Mouse (Mus musculus) kidney, adult 18-20 months (tissue): ENCODE measurements around the gene Ankrd22.

Source experiments
- DNase-seq: peaks from one replicate; pipeline ENCODE4 v3.0.0; 2021

Ankrd22 gene

GRCm38 (mm10) chr19:34180316-34180715 is 14.5 kb upstream of the Ankrd22 start:
- no peak for DNase-seq

DNA sequence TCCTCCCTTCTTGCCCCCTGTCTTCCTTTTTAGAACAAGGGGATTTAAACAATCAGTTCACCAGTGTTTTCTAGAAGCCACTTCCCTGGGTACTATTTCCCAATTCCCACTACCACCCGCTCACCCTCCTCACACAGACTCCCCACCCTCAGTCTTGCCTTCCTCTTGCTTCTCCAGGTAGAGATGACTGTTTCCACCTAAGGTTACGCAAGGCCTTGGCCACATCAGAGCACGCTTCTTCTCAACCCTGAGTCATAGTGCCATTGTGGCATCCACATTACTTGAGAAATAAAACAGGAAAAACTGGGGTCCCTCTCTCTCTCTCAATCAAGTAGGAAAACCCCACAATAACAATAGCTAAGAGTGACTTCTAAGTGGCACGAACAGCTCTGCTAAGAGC is 13.3 kb upstream of the Ankrd22 start:
- DNase-seq: no peak

- DNase-seq: no peak
Measured at GRCm38 (mm10) chr19:34174004-34174403, 8.2 kb upstream of the Ankrd22 start.

DNA sequence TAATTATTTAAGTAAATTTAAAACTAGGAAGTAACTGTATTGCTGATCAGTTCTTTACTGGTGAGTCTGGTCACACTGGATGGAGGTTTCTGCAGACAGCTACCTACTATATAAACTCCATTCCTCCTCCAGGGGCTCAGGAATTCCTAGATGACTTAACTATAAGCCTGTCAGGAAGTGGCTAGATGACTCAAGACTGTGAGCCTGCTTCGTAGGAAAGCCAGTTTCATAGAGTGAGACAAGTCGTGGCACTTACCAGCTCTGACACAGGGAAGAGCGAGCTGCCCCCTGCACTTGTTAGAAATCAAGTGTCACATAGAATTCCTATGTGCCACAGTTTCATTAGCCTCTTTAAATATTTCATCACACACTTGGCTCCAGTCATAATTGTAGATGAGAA is 5.3 kb upstream of the Ankrd22 start:
- no peak for DNase-seq

DNA sequence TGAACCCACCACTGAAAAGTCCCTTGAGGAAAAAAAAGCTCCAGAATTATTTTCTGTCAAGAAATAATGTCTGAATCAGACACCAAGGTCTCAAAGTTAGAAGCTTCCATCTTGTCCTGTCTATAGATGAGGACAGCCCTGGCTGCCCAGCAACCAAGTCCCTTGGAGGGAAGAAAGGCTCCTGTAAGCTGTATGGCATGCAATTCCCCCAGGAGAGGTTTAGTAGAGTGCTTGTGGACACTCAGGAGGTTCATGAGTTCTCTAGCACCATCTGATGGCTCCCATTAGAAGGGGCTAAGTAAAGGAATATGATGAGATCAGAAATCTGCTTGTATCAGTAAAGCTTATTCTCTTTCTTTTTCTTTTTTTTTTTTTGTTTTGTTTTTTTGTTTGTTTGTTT is 3.3 kb upstream of the Ankrd22 start:
- DNase-seq: no peak

- no peak for DNase-seq
Measured at GRCm38 (mm10) chr19:34167896-34168661, 2.2 kb upstream of the Ankrd22 start.

DNA sequence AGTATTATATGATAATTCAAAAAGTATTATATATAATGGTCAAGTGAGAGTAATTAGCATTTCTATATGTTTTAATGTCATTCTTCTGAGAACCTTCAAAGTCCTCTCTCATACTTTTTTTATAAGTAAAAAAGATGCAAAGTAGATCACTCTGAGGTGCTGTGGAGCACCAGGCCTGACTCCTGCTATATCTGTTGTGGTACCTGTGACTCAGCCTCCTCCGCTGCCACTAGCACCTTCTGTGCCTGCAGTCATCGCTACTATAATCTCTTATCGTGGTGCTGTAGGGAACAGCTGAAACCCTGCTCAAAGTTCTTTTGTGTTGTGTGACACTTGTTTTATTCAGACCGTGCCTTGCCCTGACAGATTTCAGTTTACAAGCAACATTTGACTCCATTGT is 533 bp upstream of the Ankrd22 start:
- DNase-seq: no peak

GRCm38 (mm10) chr19:34162693-34163092 is 3.2 kb downstream of the Ankrd22 start:
- no peak for DNase-seq

DNA sequence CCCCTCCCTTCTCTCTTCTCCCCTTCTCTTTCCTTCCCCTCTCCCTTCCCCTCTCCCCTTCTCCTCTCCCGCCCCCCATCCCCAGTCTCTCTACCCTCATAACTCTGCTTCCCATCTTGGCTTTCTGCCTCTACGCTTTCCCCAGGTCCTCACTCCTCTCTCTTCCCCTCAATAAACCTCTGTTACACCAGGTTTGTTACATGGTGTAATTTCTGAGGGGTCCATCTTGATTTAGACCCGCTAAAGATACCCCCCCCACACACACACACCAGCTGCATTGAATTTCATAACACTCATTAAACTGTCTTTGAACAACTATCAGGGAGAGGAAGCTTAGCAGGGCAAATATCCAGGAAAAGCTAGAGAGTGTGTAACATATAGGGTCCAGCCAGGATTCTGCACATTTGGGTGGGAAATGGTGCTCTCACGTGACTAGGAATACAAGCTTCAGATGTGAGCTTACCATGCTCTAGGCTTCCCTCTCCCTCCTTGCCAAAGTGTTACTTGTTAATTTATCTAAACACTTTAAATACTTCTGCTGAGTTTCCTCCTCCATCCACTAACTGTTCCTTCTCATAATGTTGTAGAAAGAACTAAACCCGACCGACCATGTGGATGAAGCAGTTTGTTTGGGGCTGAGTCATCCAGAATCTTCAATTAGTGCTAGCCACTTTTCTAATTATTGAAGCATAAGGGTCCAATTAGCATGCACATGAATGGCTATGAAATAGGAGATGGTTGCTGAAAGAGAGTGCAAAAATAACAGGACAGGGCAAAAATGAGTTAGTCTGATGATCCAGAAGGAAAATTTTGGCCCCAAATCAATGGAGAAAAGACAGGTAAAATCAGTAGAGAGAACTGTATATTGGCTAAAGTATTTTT is 12.3 kb downstream of the Ankrd22 start:
- DNase-seq: no peak

DNA sequence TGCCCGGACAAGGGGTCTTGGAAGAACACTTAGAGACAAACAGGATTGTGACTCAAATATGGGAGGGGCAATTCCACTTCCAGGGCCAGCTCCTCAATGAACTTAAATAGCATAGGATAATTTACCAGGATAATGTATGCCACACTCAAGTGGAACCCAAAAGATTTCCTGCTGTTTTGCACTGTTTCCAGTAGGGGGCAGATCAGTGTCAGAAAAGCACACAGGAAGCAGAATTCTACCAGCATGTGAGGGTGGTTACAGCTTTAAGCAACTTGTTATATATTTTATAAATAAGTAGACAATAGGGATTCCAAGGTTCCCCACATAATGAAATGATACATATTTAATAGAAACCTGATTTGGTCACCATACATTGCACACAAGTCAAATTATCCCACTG is 13.9 kb downstream of the Ankrd22 start:
- no peak for DNase-seq

DNA sequence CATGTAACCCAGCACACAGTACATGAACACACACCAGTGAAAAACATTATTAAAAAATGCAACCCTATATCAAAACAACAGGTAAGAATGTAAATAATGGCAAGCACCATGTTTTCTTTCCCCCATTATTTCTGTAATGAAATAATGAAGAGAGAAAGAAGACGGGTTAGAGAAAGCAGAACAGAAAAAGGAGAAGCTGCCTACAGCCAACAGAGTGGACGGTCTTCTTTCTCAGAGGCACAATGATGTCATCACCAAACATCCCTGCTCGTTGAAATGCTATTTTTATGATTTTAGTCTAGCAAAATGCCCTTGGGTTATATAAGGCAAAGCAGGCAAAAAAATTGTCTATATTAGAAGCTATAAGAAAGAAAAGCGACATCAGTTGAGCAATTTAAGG is 17.4 kb downstream of the Ankrd22 start:
- DNase-seq: no peak

GRCm38 (mm10) chr19:34139431-34140046 is 26.3 kb downstream of the Ankrd22 start:
- DNase-seq: no peak

DNA sequence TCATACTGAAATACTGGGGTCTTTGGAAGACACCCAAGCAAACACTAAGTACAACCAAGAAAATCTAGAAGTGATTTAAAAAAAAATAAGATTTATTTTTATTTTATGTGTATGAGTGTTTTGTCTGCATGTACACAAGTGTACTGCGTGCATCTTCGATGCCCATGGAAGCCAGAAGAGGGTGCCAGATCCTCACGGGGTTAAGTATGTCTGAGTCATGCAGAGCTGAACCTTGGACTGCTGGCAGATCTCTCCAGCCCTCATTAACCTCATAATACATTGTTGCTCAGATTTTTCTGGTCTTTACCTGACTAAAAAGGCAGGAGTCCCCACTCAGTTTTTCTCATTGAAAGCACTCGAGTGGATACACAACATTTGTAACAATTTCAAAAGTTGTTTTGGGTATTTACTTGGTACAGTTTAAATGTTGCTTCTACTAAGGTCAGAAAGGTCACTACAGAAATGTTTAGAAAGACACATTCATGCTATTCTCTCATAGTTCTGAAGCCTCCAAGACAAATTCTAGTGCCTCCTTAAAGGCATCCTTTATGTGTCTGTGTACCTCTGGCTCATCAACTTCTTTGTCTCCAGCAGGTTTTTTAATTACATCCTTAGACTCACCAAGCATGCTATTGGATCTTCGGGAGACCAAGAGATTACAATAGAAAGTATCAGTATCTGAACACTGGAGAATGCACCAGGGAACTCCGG is 27.0 kb downstream of the Ankrd22 start:
- DNase-seq: peak; percentile 6

DNA sequence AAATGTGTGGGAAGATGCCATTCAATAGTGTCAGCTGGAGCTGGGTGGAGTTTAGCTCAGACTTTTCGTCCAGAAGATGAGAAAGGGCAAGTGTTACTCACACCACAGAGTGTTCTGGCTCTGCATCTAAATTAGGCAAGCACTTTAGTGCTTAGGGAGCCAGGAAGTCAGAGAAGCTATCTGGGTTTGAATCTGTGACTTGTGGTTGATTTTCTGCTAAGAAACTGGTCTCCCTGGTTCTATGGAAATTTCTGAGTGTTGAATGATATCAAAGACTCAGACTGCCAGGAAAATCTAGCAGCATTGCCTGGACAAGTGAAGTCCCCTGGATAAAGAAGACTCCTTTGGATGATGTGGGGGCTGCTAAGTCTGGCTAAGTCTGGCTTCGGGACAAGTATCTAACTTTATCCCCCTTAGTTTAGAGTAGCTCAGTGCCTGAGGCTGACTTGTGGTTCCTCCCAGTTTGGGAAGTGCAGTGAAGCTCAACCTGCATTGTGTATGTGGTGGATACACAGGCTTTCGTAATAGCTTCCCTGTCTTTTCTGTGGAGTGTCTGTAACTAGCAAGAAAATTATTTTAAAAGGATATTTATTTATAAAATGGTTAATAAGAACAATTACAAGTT is 45.6 kb downstream of the Ankrd22 start:
- no peak for DNase-seq

GRCm38 (mm10) chr19:34119653-34120052 is 46.2 kb downstream of the Ankrd22 start:
- DNase-seq: no peak

DNA sequence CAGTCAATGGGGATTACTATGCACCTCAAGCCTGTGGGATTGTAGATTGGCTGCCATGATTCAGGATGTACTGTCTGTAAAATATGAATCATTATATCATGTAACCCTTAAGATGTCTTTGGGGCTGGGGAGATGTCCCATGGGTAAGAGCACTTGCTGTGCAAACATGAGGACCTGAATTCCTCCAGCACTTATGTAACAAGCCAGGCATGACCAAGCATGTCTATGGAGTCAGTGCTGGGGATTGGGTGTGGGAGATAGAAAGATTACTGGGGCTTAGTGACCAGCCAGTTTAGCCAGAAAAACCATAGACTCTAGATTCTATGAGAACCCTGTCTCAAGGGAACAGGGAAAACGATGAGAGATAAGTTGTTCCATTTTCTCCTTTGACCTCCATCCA is 46.8 kb downstream of the Ankrd22 start:
- DNase-seq: no peak

DNA sequence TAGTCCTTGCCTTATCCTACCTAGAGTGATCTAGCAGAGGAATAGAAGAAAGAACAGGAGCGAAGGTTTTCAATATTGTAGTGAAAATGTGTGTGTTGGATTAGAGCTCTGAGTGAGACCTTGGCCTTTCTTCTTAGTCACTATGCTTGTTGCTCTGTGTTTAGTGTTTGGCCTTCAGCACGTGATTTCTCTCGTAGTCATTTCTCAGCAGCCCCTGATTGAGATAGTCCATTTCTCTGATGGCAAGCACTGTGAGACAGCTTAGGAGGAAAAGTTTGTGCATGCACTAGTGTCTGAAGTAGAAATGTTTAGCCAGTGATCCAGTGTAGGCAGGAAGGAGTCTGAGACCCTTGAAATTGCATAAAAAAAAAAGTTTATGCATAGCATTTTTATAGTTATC is 61.0 kb downstream of the Ankrd22 start:
- no peak for DNase-seq

DNA sequence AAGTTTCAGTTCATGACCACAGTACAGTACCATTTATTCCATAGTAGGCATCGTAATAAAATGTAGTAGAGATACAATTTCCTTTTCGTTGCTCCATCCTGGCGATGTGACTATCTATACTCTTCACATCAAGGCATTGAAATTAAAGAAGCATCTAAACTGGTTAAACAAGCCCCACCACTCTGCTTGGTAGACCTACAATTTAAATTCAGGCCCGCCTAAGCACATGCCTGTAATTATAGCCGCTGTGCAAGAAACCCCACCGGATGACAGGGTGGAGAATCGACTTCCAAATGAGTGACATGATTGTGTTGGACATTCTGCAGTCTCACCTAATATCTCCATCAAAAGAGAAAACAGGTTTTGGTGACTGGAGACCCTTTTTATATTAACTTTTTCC is 64.0 kb downstream of the Ankrd22 start:
- DNase-seq: no peak

DNA sequence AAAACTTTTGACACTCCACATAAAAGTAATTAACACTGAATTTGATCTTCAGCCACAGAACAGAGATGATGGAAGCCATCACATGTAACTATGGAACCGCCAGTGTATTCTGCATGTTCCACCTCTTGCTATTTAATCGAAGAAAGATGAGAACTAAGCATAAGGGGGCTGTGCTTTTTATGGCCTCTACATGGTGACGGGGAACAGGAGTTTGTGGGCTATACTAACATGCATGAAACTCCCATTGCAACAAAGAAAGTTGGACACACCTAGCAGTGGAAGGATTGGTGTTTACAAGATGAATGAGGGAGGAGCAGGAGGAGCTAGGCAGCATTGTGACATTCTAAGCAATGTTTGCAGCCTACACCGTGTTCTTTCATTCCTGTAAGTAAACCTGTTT is 65.2 kb downstream of the Ankrd22 start, which contains the start of gene Lipm:
Gene Lipm, plus strand, starts transcription at position 301 of the 400 bp plus-strand sequence.
- DNase-seq: no peak

DNA sequence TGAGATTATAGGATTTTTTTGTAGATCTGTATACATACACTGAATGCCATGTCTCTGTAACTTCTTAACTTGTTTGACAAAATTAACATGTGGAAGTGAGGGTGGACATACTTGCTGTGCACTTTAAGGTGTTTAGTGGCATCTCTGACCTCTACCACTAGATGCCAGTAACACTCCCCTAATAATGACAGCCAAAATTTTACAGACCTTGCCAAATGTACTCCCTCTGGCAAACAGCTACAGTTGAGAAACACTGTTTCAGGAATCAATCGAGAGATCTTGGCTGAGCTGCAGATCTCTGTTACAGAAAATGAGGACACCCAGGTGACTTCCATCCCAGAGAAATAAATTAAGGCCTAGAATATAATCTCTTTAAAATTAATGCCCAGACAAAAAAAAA is 69.6 kb downstream of the Ankrd22 start:
- no peak for DNase-seq

DNA sequence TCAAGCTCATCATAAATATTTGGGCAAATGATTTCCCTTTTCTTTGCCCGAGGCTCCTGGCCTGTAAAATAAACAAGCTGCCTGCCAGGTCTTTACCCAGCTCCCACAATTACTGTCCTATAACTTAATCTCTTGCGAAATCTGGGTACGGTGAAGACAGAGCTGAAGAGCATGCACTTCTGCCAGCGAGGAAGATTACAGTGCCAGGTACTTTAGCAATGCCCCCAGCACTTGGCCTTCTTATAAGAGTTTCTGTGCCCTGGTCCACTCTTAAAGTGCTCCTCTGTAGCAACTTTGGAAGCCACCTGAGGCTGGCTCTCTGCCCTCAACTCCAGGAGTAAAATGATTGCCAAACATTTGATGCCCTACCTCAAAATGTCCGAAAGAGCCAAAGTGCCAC is 70.5 kb downstream of the Ankrd22 start:
- no peak for DNase-seq

GRCm38 (mm10) chr19:34089011-34089680 is 76.7 kb downstream of the Ankrd22 start:
- peak; percentile 9 for DNase-seq
